Mouse (Mus musculus) inflammation-experienced regulatory T-cells, adult 16 weeks (primary cell): Measurements from ENCODE around the gene Gm4064. TPM values are rescaled to one million over a fixed set of nuclear protein-coding genes. Genes with fewer than 3 reads are reported as not detected.

Experiments used
- polyA plus RNA-seq: library from polyadenylated mRNA; unstranded; fragments of 100-300 nt; shearing (Covaris generic); gene quantifications from one replicate; pipeline ENCODE4 v1.2.1, GENCODE M21; 2017

The Gm4064 gene
- not detected for polyA plus RNA-seq

GRCm38 (mm10) chrY:2796105-2796504 lies at the start of gene Gm4064:
Gm4064 (minus strand) TSS chrY:2796205.

DNA sequence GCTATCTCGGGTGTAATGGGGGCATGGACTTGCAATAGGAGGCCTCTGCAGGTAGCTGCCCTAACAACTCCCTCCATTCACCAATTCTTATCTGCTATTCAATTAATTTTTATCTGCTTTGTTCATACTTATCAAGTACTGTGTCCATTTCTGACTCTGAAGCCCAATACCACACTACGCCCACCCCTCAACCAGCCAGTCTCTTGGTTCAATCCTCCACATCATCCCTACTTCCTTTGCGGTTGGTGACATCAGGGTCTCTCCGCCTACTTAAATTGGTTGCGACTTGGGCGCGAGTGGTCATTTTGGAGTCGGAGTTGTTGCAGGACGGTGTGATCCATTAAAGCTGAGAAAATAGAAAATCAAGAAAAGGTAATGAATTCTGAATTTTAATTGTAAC lies 34.4 kb upstream of the Gm4064 start, which contains the start of the genes Rbmy and Gm10256:
Gene Rbmy, plus strand, starts transcription at position 301 of the 400 bp plus-strand sequence.
Gene Gm10256, plus strand, starts transcription at position 320 of the 400 bp plus-strand sequence.

Other genes with a start within 250 kb of the Gm4064 start
- gene H2al2c, start 197.1 kb downstream of the Gm4064 start, polyA plus RNA-seq = not detected
- not detected for gene Sry, start 132.5 kb downstream of the Gm4064 start, polyA plus RNA-seq
- gene H2al2b, start 75.5 kb downstream of the Gm4064 start, polyA plus RNA-seq = not detected
- not detected for gene Rbmy, start 34.5 kb upstream of the Gm4064 start, polyA plus RNA-seq
- not detected for gene Gm10256, start 34.5 kb upstream of the Gm4064 start, polyA plus RNA-seq
- not detected for gene Gm10352, start 104.8 kb upstream of the Gm4064 start, polyA plus RNA-seq
- not detected for gene Gm29289, start 136.4 kb upstream of the Gm4064 start, polyA plus RNA-seq